Mouse (Mus musculus) midbrain, embryonic 15.5 days (tissue): ENCODE measurements around the gene Ids. TPM values are rescaled to one million over a fixed set of nuclear protein-coding genes. Genes with fewer than 3 reads are reported as not detected.

Source experiments
- ATAC-seq: fragments of 200-750 bp; cut with Nextera tagmentation; replicated peaks from 2 replicates; pipeline ENCODE4 v1.8.0; 2017; ENCODE audit warnings: moderate TSS enrichment
- H3K27ac ChIP-seq: fragments of 300-500 bp; sonication (generic); 2 replicates; pipeline ENCODE4 v1.5.1; 2015; ENCODE audit warnings: mild to moderate bottlenecking, inconsistent platforms
- H3K27me3 ChIP-seq: fragments of 300-500 bp; sonication (generic); replicated peaks from 2 replicates; pipeline ENCODE4 v1.6.1; 2015; ENCODE audit warnings: inconsistent platforms
- H3K36me3 ChIP-seq: fragments of 300-500 bp; sonication (generic); replicated peaks from 2 replicates; pipeline ENCODE4 v1.6.1; 2015; ENCODE audit warnings: inconsistent platforms
- H3K4me1 ChIP-seq: fragments of 300-500 bp; sonication (generic); 2 replicates; pipeline ENCODE4 v1.6.1; 2015; ENCODE audit warnings: inconsistent platforms
- H3K4me2 ChIP-seq: fragments of 300-500 bp; sonication (generic); 2 replicates; pipeline ENCODE4 v1.6.1; 2015; ENCODE audit warnings: inconsistent platforms, mild to moderate bottlenecking, moderate library complexity
- H3K4me3 ChIP-seq: fragments of 300-500 bp; sonication (generic); 2 replicates; pipeline ENCODE4 v1.5.1; 2015; ENCODE audit warnings: mild to moderate bottlenecking, inconsistent platforms
- H3K9ac ChIP-seq: fragments of 300-500 bp; sonication (generic); 2 replicates; pipeline ENCODE4 v1.6.1; 2015; ENCODE audit warnings: mild to moderate bottlenecking, inconsistent platforms
- H3K9me3 ChIP-seq: fragments of 300-500 bp; sonication (generic); 2 replicates; pipeline ENCODE4 v1.6.1; 2016; ENCODE audit warnings: inconsistent platforms
- WGBS: fragments of 180-500 bp; shearing (Covaris S2); methylation state at CpG from one replicate; pipeline ENCODE4 v1.1.7; 2015; ENCODE audit warnings: mixed read lengths; 5-methylcytosine and 5-hydroxymethylcytosine counted together
- polyA plus RNA-seq: library from polyadenylated mRNA; unstranded; fragments of >200 nt; fragmentation: Nextera tagmentation; extraction: Ambion mirVana; gene quantifications from 2 replicates; pipeline ENCODE4 v1.2.1, GENCODE M21; 2015

The Ids gene
- polyA plus RNA-seq, 1 experiment from 2014 or later: 16.9 TPM

DNA sequence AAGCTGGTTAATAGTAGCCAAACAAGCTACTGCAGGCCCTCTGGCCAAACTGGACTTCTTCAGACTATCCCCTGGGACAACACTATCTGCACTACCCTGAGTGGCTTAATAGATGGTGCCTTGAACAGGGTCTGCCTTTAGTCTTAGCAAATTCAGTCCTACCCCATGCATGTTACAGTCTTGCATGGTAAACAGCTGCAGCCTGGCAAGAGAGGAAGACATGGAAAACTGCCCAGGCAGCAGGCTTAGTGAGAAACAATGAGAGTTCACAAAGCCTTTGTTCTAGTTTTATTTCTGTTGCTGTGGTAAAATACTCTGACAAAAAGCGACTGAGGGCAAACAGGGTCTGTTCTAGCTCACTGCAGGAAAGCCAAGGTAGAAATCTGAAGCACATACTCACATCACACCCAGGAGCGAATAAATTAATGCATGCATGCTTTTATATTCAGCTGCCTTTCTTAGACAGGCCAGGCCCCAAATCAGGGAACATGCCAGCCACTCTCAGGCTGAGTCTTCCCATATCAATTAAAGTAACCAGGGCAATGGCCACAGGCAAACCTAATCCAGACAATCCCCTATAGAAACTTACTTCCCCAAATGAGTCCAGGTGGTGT, 36.2 kb downstream of the Ids start:
- WGBS: 55% methylated on average over 2 of the region's 2 CpGs
- H3K4me1 ChIP-seq: no peaks in the 10 kb centered on the region
- peak; percentile 28; the same call in 1 of the 2 replicates for ATAC-seq

DNA sequence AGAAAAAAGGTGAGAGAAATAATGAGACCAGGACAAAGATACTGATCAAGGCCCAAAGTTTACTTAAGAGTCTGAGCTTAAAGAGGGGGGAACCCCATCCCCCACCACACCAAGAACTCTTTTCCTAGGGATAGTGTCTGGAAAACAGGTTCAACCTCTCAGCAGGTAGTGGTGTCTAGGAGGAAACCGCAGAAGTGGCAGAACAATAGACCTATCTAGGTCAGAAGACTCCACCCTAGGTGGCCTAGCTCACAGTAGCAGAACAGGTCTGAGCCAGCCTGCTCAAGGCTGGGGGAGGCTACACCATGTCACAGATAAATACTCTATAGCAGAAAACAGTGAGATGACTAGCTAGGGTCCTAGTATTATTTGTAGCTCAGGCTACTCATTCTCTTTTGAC, 37.2 kb downstream of the Ids start:
- WGBS: 59% methylated on average over 1 of the region's 1 CpGs
- Histone ChIP-seq H3K36me3 (no peaks in the 10 kb centered on the region), H3K4me1 (no peaks in the 10 kb centered on the region), H3K27ac (no peak overlapping the region), H3K9me3 (no peaks in the 10 kb centered on the region), H3K4me2 (no peak overlapping the region), H3K9ac (no peak overlapping the region), H3K27me3 (no peaks in the 10 kb centered on the region), H3K4me3 (no peak overlapping the region)
- no peak for ATAC-seq

More for the DNA sequence above, 36.2 kb downstream of the Ids start:
- Histone ChIP-seq H3K36me3 (no peaks in the 10 kb centered on the region), H3K4me2 (no peak overlapping the region), H3K27me3 (no peaks in the 10 kb centered on the region), H3K27ac (no peak overlapping the region), H3K4me3 (no peak overlapping the region), H3K9ac (no peak overlapping the region), H3K9me3 (no peaks in the 10 kb centered on the region)

DNA sequence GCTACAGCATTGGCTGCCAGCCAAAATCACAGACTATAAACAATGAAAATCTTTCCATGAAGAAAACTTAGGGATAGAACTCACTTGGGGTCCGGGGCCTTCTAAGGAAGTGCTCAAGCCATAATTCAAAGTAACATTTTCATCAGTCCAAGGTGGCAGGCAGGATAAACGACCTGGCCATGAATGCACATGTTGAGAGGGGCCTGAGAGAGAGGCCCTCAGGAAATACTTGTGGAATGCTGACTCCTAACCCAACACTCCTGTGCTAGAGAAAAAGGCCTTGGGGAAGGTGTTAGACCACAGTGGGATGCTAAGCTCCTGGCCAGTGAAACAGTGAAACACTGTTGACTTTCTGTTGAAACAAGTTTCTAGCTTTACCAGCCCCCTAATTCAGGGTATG, 45.6 kb downstream of the Ids start:
- Histone ChIP-seq H3K27me3 (no peaks in the 10 kb centered on the region), H3K4me2 (no peak overlapping the region), H3K4me1 (no peaks in the 10 kb centered on the region), H3K36me3 (no peaks in the 10 kb centered on the region), H3K9me3 (no peaks in the 10 kb centered on the region), H3K27ac (no peak overlapping the region), H3K9ac (no peak overlapping the region), H3K4me3 (no peak overlapping the region)
- no peak for ATAC-seq
- WGBS: 34% methylated on average over 2 of the region's 2 CpGs

DNA sequence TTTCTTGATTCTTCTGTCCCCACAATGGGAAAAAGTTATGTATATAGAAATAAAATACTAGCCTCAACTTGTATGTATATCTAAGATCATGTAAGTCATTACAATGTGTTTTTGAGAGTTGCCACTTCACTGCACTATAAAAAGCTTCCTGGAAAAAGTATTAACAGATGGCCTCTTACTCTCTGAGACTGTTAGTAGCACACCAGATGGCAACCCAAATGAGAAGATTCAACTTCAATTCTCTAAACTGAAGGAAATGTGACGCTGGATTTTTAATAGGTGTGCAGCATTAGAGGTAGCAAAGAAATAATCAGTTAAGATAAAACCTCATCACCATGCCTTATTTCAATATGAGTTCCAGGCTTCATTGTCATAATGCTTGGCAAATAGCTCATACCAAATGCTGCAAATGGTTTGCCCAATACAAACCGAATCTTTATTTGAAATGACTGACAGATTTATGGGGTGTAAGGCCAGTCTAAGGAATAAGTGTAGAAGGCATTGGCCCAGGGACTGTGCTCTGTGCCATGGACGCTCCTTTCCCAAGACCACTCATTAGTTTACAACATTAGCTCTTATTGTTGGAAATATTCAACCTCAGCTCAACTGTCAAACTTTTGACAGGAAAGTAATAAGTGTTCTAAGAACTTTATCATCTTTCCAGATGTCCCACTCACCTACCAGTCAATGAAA, 49.8 kb downstream of the Ids start:
- Histone ChIP-seq H3K4me1 (no peaks in the 10 kb centered on the region), H3K36me3 (no peaks in the 10 kb centered on the region), H3K4me3 (no peak overlapping the region), H3K27me3 (no peaks in the 10 kb centered on the region), H3K9ac (no peak overlapping the region), H3K9me3 (no peaks in the 10 kb centered on the region), H3K27ac (no peak overlapping the region), H3K4me2 (no peak overlapping the region)
- WGBS: 86% methylated on average over 3 of the region's 3 CpGs
- ATAC-seq: no peak

Other genes with a start within 250 kb of the Ids start
- gene 1110012L19Rik, start 20.8 kb upstream of the Ids start, polyA plus RNA-seq: 35.3 and 40.2 TPM in 2 replicates
- 47.6 and 48.8 TPM in 2 replicates for gene Tmem185a, start 112.1 kb upstream of the Ids start, polyA plus RNA-seq